Mouse (Mus musculus) intestine, embryonic 15.5 days (tissue): ENCODE data around the gene Rbm42. TPM values are rescaled to one million over a fixed set of nuclear protein-coding genes. Genes with fewer than 3 reads are reported as not detected.

Experiments
- ATAC-seq: fragments of 200-750 bp; cut with Nextera tagmentation; 2 replicates; pipeline ENCODE4 v1.8.0; 2017; ENCODE audit warnings: moderate TSS enrichment, moderate library complexity
- H3K27ac ChIP-seq: fragments of 300-500 bp; sonication (generic); 2 replicates; pipeline ENCODE4 v1.5.1; 2015; ENCODE audit warnings: mild to moderate bottlenecking, inconsistent platforms
- H3K27me3 ChIP-seq: fragments of 300-500 bp; sonication (generic); replicated peaks from 2 replicates; pipeline ENCODE4 v1.6.1; 2015; ENCODE audit warnings: inconsistent platforms
- H3K36me3 ChIP-seq: fragments of 300-500 bp; sonication (generic); 2 replicates; pipeline ENCODE4 v1.6.1; 2015; ENCODE audit warnings: inconsistent platforms
- H3K4me1 ChIP-seq: fragments of 300-500 bp; sonication (generic); replicated peaks from 2 replicates; pipeline ENCODE4 v1.6.1; 2015; ENCODE audit warnings: inconsistent platforms
- H3K4me2 ChIP-seq: fragments of 300-500 bp; sonication (generic); replicated peaks from 2 replicates; pipeline ENCODE4 v1.6.1; 2015; ENCODE audit warnings: mild to moderate bottlenecking, inconsistent platforms
- H3K4me3 ChIP-seq: fragments of 300-500 bp; sonication (generic); replicated peaks from 2 replicates; pipeline ENCODE4 v1.5.1; 2015; ENCODE audit warnings: inconsistent platforms
- H3K9ac ChIP-seq: fragments of 300-500 bp; sonication (generic); 2 replicates; pipeline ENCODE4 v1.6.1; 2015; ENCODE audit warnings: inconsistent platforms
- H3K9me3 ChIP-seq: fragments of 300-500 bp; sonication (generic); 2 replicates; pipeline ENCODE4 v1.6.1; 2016; ENCODE audit warnings: inconsistent platforms
- WGBS: fragments of 180-500 bp; shearing (Covaris S2); methylation state at CpG from one replicate; pipeline ENCODE4 v1.1.7; 2015; 5-methylcytosine and 5-hydroxymethylcytosine counted together
- polyA plus RNA-seq: library from polyadenylated mRNA; unstranded; fragments of >200 nt; fragmentation: Nextera tagmentation; extraction: Ambion mirVana; gene quantifications from 2 replicates; pipeline ENCODE4 v1.2.1, GENCODE M21; 2015

Gene Rbm42
- 102 and 107 TPM in 2 replicates for polyA plus RNA-seq

- H3K27me3 ChIP-seq, result no peaks in the 10 kb centered on the region
- H3K27ac ChIP-seq, result peak within 1 kb of the TSS; percentile 64; the same call in 1 of the 2 replicates
- peak; percentile 100 for ATAC-seq
- peak within 1 kb of the TSS; percentile 87 for H3K4me2 ChIP-seq
- H3K36me3 ChIP-seq, result peaks cover 25% of the 10 kb centered on the region
- H3K9ac ChIP-seq, result peak within 1 kb of the TSS; percentile 98
- H3K4me1 ChIP-seq, result peaks cover 5% of the 10 kb centered on the region
- 1% methylated on average over 59 of the region's 59 CpGs for WGBS
- peak within 1 kb of the TSS; percentile 89 for H3K4me3 ChIP-seq
- no peaks in the 10 kb centered on the region for H3K9me3 ChIP-seq
Measured at GRCm38 (mm10) chr7:30649591-30650540, at the start of gene Rbm42. TSS of gene Rbm42 (minus strand) at chr7:30650317.

DNA sequence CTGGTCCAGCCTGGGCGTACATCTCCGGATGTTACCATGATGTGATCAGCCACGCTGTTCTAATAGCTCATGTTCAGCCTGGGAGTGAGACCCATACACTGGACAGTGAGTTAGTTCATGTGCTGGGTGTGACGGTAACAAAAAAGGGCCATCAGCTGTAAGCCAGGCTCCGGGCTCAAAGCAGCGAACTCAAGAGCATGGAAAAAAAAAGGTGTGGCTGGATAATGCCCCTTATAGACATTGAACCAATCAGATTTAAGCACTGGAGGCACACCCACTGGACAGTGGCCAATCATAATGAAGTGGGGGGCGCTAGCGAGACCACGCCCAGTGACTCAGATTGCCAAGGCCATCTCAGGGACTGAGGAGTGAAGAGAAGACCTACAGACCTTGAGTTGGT lies 48.5 kb upstream of the Rbm42 start, which contains the start of gene 2200002J24Rik:
2200002J24Rik (plus strand) TSS at position 338 of the 400 bp plus-strand sequence.
- H3K4me3 ChIP-seq, result no peak within 1 kb of the TSS
- H3K27ac ChIP-seq, result no peak within 1 kb of the TSS
- H3K4me2 ChIP-seq, result no peak within 1 kb of the TSS
- 34% methylated on average over 9 of the region's 9 CpGs for WGBS
- no peaks in the 10 kb centered on the region for H3K9me3 ChIP-seq
- ATAC-seq, result peak; percentile 93
- H3K4me1 ChIP-seq, result peaks cover 9% of the 10 kb centered on the region; the same call in 1 of the 2 replicates
- no peaks in the 10 kb centered on the region for H3K36me3 ChIP-seq
- H3K9ac ChIP-seq, result no peak within 1 kb of the TSS
- no peaks in the 10 kb centered on the region for H3K27me3 ChIP-seq

DNA sequence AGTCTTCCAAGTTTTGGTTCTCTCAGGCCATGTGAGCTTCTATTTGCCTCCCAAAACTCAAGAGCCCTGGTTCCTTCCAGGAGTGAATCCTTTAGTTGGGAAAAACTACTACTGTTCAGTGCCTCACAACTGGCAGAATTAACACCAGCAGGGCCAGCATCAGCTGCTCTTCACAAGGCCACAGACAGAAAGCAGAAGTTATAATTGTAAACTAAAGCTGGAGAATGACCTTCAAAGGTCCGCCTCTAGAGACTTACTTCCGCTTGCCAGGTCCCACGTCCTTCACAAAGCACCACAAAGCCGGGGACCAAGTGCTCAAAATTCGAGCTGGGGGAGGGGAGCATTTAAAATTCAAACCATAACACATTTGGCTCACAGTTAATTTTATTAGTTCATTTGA lies 48.0 kb upstream of the Rbm42 start:
- no peaks in the 10 kb centered on the region for H3K36me3 ChIP-seq
- no peak overlapping the region for H3K4me3 ChIP-seq
- no peaks in the 10 kb centered on the region for H3K9me3 ChIP-seq
- no peaks in the 10 kb centered on the region for H3K27me3 ChIP-seq
- peak; percentile 29; the same call in 1 of the 2 replicates for ATAC-seq
- no peak overlapping the region for H3K4me2 ChIP-seq
- peaks cover 9% of the 10 kb centered on the region; the same call in 1 of the 2 replicates for H3K4me1 ChIP-seq
- H3K9ac ChIP-seq, result no peak overlapping the region
- 53% methylated on average over 5 of the region's 5 CpGs for WGBS
- H3K27ac ChIP-seq, result no peak overlapping the region

- Histone ChIP-seq H3K27ac (no peak overlapping the region), H3K4me3 (no peak overlapping the region), H3K9me3 (no peaks in the 10 kb centered on the region), H3K9ac (no peak overlapping the region), H3K4me1 (no peaks in the 10 kb centered on the region), H3K4me2 (no peak overlapping the region), H3K36me3 (no peaks in the 10 kb centered on the region), H3K27me3 (0 out of 2 replicates have a peak, but pooled peaks cover 3% of the 10 kb centered on the region)
- 71% methylated on average over 6 of the region's 6 CpGs for WGBS
- peak; percentile 43; the same call in 1 of the 2 replicates for ATAC-seq
Measured at GRCm38 (mm10) chr7:30688325-30688724, 38.2 kb upstream of the Rbm42 start.

GRCm38 (mm10) chr7:30683425-30683824 lies 33.3 kb upstream of the Rbm42 start:
- ATAC-seq, result no peak
- Histone ChIP-seq H3K9me3 (no peaks in the 10 kb centered on the region), H3K4me2 (no peak overlapping the region), H3K4me3 (no peak overlapping the region), H3K4me1 (no peaks in the 10 kb centered on the region), H3K27ac (no peak overlapping the region), H3K27me3 (0 out of 2 replicates have a peak, but pooled peaks cover 3% of the 10 kb centered on the region), H3K36me3 (no peaks in the 10 kb centered on the region), H3K9ac (no peak overlapping the region)
- 74% methylated on average over 2 of the region's 2 CpGs for WGBS

GRCm38 (mm10) chr7:30681897-30682296 lies 31.8 kb upstream of the Rbm42 start:
- Histone ChIP-seq H3K9me3 (no peaks in the 10 kb centered on the region), H3K27me3 (no peaks in the 10 kb centered on the region), H3K4me1 (no peaks in the 10 kb centered on the region), H3K4me2 (no peak overlapping the region), H3K27ac (no peak overlapping the region), H3K36me3 (no peaks in the 10 kb centered on the region), H3K4me3 (no peak overlapping the region), H3K9ac (no peak overlapping the region)
- ATAC-seq, result no peak
- 67% methylated on average over 5 of the region's 5 CpGs for WGBS

DNA sequence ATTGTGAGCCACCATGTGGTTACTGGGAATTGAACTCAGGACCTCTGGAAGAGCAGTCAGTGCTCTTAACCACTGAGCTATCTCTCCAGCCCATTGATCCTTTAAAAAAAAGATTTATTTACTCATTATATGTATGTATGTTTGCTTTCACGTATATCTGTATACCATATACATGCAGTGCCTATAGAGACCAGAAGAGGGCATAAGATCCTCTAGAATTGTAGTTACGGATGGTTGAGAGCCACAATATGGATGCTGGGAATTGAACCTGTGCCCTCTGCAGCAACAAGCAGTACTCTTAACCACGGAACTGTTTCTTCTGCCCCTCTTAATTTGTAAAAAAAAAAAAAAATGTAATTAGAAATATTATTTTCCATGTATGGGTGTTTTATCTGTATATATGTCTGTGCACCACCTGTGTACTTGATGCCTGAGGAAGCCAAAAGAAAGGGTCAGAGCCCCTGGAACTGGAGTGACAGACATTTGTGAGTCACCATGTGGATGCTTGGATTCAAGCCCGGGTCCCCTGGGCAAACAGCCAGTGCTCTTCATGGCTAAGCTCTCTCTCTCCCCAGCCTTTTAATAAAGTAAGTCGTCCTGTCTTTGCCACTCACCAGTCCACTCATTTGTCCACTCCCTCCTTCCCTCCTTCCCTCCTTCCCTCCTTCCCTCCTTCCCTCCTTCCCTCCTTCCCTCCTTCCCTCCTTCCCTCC lies 28.3 kb upstream of the Rbm42 start:
- Histone ChIP-seq H3K9ac (no peak overlapping the region), H3K4me3 (no peak overlapping the region), H3K4me2 (no peak overlapping the region), H3K27me3 (no peaks in the 10 kb centered on the region), H3K4me1 (no peaks in the 10 kb centered on the region), H3K27ac (no peak overlapping the region), H3K9me3 (no peaks in the 10 kb centered on the region), H3K36me3 (no peaks in the 10 kb centered on the region)
- no peak for ATAC-seq
- 61% methylated on average over 5 of the region's 5 CpGs for WGBS

GRCm38 (mm10) chr7:30671480-30671879 lies 21.4 kb upstream of the Rbm42 start, which contains the start of gene Pmis2:
TSS of gene Pmis2 (minus strand) at chr7:30671605.
- Histone ChIP-seq H3K4me1 (no peaks in the 10 kb centered on the region), H3K4me3 (no peak within 1 kb of the TSS), H3K27ac (no peak within 1 kb of the TSS), H3K9me3 (no peaks in the 10 kb centered on the region), H3K27me3 (no peaks in the 10 kb centered on the region), H3K4me2 (no peak within 1 kb of the TSS), H3K9ac (no peak within 1 kb of the TSS), H3K36me3 (no peaks in the 10 kb centered on the region)
- no peak for ATAC-seq
- WGBS, result 72% methylated on average over 9 of the region's 9 CpGs

DNA sequence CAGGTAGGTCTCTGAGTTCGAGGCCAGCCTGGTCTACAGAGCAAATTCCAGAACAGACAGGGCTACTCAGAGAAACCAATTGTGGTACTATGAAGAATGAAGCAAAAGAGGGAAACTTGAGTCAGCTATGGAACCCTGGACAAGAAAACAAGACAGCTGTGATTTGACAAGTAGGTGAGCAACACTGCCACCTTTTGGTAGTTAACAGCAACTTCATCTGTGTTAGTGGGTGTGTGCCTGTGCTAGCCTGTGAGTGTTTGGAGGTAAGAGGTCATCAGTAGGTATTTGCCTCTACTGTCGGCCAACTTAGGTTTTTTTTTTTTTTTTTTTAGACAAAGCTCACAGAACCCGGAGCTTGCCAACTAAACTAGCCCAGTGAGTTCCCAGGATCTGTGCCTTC lies 19.1 kb upstream of the Rbm42 start:
- no peak overlapping the region for H3K9ac ChIP-seq
- H3K36me3 ChIP-seq, result no peaks in the 10 kb centered on the region
- H3K4me2 ChIP-seq, result no peak overlapping the region
- H3K27ac ChIP-seq, result no peak overlapping the region
- WGBS, result 37% methylated on average over 3 of the region's 3 CpGs
- peaks cover 5% of the 10 kb centered on the region for H3K4me1 ChIP-seq
- no peak overlapping the region for H3K4me3 ChIP-seq
- ATAC-seq, result no peak
- H3K9me3 ChIP-seq, result no peaks in the 10 kb centered on the region
- H3K27me3 ChIP-seq, result no peaks in the 10 kb centered on the region

DNA sequence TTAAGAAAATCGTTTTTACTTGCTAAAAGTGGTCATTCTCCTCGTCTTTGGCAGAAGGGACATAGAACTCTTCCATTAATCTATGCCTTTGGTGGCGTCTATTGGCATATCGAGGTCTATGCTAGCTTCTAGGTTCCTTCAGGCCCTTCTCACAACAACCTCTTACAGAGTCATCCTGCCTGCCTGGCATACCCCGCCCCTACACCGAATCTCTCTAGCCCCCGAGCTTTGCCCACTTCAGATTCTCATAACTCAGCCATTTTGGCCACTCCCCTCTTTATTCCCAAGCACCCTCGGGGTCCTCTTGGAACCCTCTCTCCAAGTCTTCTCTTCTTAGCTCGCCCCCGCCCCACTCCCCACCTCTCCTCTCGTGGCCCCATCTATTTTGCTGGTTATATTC lies 15.2 kb upstream of the Rbm42 start:
- H3K36me3 ChIP-seq, result peaks cover 7% of the 10 kb centered on the region; the same call in 1 of the 2 replicates
- H3K9me3 ChIP-seq, result no peaks in the 10 kb centered on the region
- H3K27me3 ChIP-seq, result no peaks in the 10 kb centered on the region
- H3K4me3 ChIP-seq, result peak overlapping the region; percentile 77
- H3K4me1 ChIP-seq, result peaks cover 5% of the 10 kb centered on the region
- peak overlapping the region; percentile 82 for H3K9ac ChIP-seq
- WGBS, result 5% methylated on average over 11 of the region's 11 CpGs
- ATAC-seq, result peak; percentile 54
- peak overlapping the region; percentile 85 for H3K4me2 ChIP-seq
- no peak overlapping the region for H3K27ac ChIP-seq

DNA sequence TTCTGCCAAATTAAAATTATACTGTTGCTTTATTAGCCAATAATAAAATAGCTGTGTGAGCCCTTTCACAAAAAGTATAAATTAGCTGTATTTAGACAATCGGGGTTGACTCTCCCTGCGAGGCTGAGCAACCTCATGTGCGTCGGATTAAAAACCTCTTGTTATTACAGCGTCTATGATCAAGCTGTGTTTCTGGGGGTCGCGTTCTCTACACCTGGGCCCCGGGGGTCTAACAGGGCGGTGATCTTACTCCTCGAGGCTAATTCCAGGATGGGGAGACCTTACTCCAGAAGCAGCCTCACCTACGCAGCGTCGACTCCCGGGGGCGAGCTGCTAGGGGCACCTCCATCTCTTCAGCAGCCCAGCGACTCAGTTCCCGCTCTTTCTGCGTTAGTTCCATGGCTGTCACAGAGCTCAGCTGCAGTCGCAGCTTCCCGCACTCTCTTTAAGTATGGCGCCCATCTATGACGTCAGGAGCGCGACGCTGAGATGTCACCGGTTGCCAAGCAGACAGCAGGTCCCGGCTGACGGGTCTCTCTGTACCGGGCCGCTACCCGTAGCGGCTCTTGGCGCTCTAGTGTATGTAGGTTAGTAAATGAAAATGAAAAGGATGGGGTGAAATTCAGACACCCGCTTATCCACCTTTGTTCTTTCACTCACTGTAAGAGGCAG lies 14.5 kb upstream of the Rbm42 start, which contains the start of gene Haus5:
Haus5 (minus strand) TSS at position 466 of the 672 bp plus-strand sequence.
- peak within 1 kb of the TSS; percentile 85 for H3K4me2 ChIP-seq
- H3K27ac ChIP-seq, result no peak within 1 kb of the TSS
- H3K4me3 ChIP-seq, result peak within 1 kb of the TSS; percentile 77
- H3K9me3 ChIP-seq, result no peaks in the 10 kb centered on the region
- peaks cover 5% of the 10 kb centered on the region for H3K4me1 ChIP-seq
- peak within 1 kb of the TSS; percentile 82 for H3K9ac ChIP-seq
- H3K36me3 ChIP-seq, result peaks cover 11% of the 10 kb centered on the region; the same call in 1 of the 2 replicates
- ATAC-seq, result peak; percentile 94
- H3K27me3 ChIP-seq, result no peaks in the 10 kb centered on the region
- under 1% methylated on average over 34 of the region's 34 CpGs for WGBS
